Mouse (Mus musculus) ES-E14 (cell line): ENCODE results near the gene Eif2d.

Experiments used
- CHD2 ChIP-seq: IDR thresholded peaks from 2 replicates; pipeline ENCODE4 v1.6.1; 2014; ENCODE audit warnings: mild to moderate bottlenecking, low read depth, low read length, inconsistent platforms
- HCFC1 ChIP-seq: IDR thresholded peaks from 2 replicates; pipeline ENCODE4 v1.6.1; 2012; ENCODE audit warnings: low read length, inconsistent platforms, borderline replicate concordance; ENCODE audit not compliant: insufficient read depth
- MAFK ChIP-seq: IDR thresholded peaks from 2 replicates; pipeline ENCODE4 v1.6.1; 2014; ENCODE audit warnings: mild to moderate bottlenecking, low read depth, low read length, inconsistent platforms; ENCODE audit not compliant: insufficient read depth
- ZC3H11A ChIP-seq: IDR thresholded peaks from 2 replicates; pipeline ENCODE4 v1.6.1; 2012; ENCODE audit warnings: low read depth, mild to moderate bottlenecking, inconsistent platforms, low read length, borderline replicate concordance
- ZNF384 ChIP-seq: IDR thresholded peaks from 2 replicates; pipeline ENCODE4 v1.6.1; 2012; ENCODE audit warnings: low read depth, low read length, inconsistent platforms

DNA sequence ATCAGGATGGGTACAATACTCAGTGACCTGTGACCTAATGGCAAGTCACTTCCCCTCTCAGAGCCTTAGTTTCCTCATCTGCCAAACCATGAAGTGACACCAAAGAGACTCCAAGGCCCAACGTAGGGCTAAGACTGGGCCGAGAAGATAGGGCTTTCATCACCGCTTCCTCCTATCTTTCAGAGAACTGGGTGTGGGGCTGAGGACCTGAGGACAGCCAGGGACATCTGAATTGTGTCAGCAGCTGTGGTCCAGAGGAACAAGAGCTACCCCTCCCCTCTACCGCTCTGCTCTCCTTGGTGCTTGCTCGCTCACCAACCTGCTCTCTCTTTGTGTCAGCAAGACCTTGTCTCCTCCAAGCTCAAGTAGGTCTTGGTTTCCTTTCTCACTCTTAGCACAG lies 35.7 kb downstream of the Eif2d start:
- TF ChIP-seq ZNF384 = no peak
- no peak for TF ChIP-seq ZC3H11A
- no peak for TF ChIP-seq MAFK
- no peak for TF ChIP-seq HCFC1
- TF ChIP-seq CHD2 = no peak
